26 mouse cellular contexts compared by ENCODE assay signal in genomic region chr11:64590091-64590490, GRCm38 (mm10).
DNase-seq lines count a peak whose midpoint lies in the region; ATAC-seq and TF ChIP-seq lines count a peak whose summit lies in the region.
"Had no signal": no experiment of that assay in that cellular context is flagged by ENCODE, and none has a peak within 500 bp of the region (broad histone marks: within the 10 kb centered on the region; RNA-seq: fewer than 3 reads in every experiment).

No protein-coding gene starts in this region.

- 59% methylated on average over 4 of the region's 4 CpGs for WGBS in embryonic facial prominence, embryonic 14.5 days
- WGBS in embryonic facial prominence, embryonic 10.5 days, result 83% methylated on average over 4 of the region's 4 CpGs
- 47% methylated on average over 4 of the region's 4 CpGs for WGBS in limb, embryonic 11.5 days
- 56% methylated on average over 4 of the region's 4 CpGs for WGBS in limb, embryonic 14.5 days
- 94% methylated on average over 4 of the region's 4 CpGs for WGBS in cerebellum, adult 2 months

- no peak for TF ChIP-seq CTCF in cerebellum, adult 2 months (IDR thresholded peaks at IDR 0.05; ENCODE audit: borderline replicate concordance, insufficient read depth, low read depth, low read length)

- peak; percentile 28 for DNase-seq in embryonic facial prominence, embryonic 14.5 days (ENCODE audit: low spot score)
- DNase-seq in embryonic facial prominence, embryonic 10.5 days (ENCODE audit: low spot score), result no peak
- peak; percentile 75 for DNase-seq in limb, embryonic 11.5 days (ENCODE audit: low spot score)
- no peak for DNase-seq in limb, embryonic 14.5 days (ENCODE audit: low spot score)
- DNase-seq in cerebellum, adult 2 months, result no peak
- no peak for DNase-seq in kidney, postnatal 14 days
- DNase-seq: adrenal gland, adult 2 months; adrenal gland, postnatal 14 days; cerebellum, adult 11 months; cerebellum, adult 8-10 months; cerebellum, postnatal 10 days; cerebellum, postnatal 36 days; gastrocnemius, postnatal 10 days; gastrocnemius, postnatal 36 days; heart, adult 2 months; heart, postnatal 14 days; heart, postnatal 4 days had no signal

- no peaks in the 10 kb centered on the region for H3K36me3 ChIP-seq in embryonic facial prominence, embryonic 14.5 days (ENCODE audit: control insufficient read depth, insufficient read depth, low read length)
- no peaks in the 10 kb centered on the region for H3K36me3 ChIP-seq in embryonic facial prominence, embryonic 10.5 days (replicated peaks)
- H3K36me3 ChIP-seq in limb, embryonic 11.5 days (ENCODE audit: control insufficient read depth, insufficient read depth, low read length), result no peaks in the 10 kb centered on the region
- no peaks in the 10 kb centered on the region for H3K36me3 ChIP-seq in limb, embryonic 14.5 days (ENCODE audit: control insufficient read depth, insufficient read depth, low read length)
- H3K36me3 ChIP-seq: embryonic facial prominence, embryonic 12.5 days; forebrain, embryonic 12.5 days; forebrain, embryonic 15.5 days; heart, embryonic 10.5 days; heart, embryonic 13.5 days; intestine, embryonic 15.5 days had no signal

- H3K4me3 ChIP-seq in embryonic facial prominence, embryonic 14.5 days (ENCODE audit: low read depth, low read length), result no peak overlapping the region
- no peak overlapping the region for H3K4me3 ChIP-seq in embryonic facial prominence, embryonic 10.5 days
- H3K4me3 ChIP-seq in limb, embryonic 11.5 days (ENCODE audit: low read depth, low read length), result no peak overlapping the region
- H3K4me3 ChIP-seq in limb, embryonic 14.5 days (replicated peaks; ENCODE audit: low read length), result no peak overlapping the region
- H3K4me3 ChIP-seq in cerebellum, adult 2 months (replicated peaks; ENCODE audit: insufficient read depth, low read depth, low read length), result no peak overlapping the region
- H3K4me3 ChIP-seq: embryonic facial prominence, embryonic 12.5 days; erythroblast, embryonic 14.5 days; forebrain, embryonic 12.5 days; forebrain, embryonic 15.5 days; heart, adult 2 months; heart, embryonic 10.5 days; heart, embryonic 13.5 days; intestine, embryonic 15.5 days had no signal

- no peak overlapping the region for H3K27ac ChIP-seq in embryonic facial prominence, embryonic 14.5 days (replicated peaks; ENCODE audit: low read depth, low read length)
- H3K27ac ChIP-seq in embryonic facial prominence, embryonic 10.5 days (replicated peaks), result no peak overlapping the region
- no peak overlapping the region for H3K27ac ChIP-seq in limb, embryonic 11.5 days (replicated peaks; ENCODE audit: low read depth, low read length)
- no peak overlapping the region for H3K27ac ChIP-seq in limb, embryonic 14.5 days (replicated peaks; ENCODE audit: low read depth, low read length)
- no peak overlapping the region for H3K27ac ChIP-seq in cerebellum, adult 2 months (ENCODE audit: insufficient read depth, low read length)
- H3K27ac ChIP-seq: embryonic facial prominence, embryonic 12.5 days; forebrain, embryonic 12.5 days; forebrain, embryonic 15.5 days; heart, adult 2 months; heart, embryonic 10.5 days; heart, embryonic 13.5 days; hindbrain, embryonic 14.5 days; intestine, embryonic 15.5 days had no signal

- H3K4me2 ChIP-seq in embryonic facial prominence, embryonic 14.5 days (ENCODE audit: low read depth, low read length), result no peak overlapping the region
- no peak overlapping the region for H3K4me2 ChIP-seq in limb, embryonic 11.5 days (ENCODE audit: low read depth, severe bottlenecking)
- H3K4me2 ChIP-seq in limb, embryonic 14.5 days (replicated peaks; ENCODE audit: low read depth, low read length, severe bottlenecking), result no peak overlapping the region
- H3K4me2 ChIP-seq: embryonic facial prominence, embryonic 12.5 days; forebrain, embryonic 12.5 days; forebrain, embryonic 15.5 days; heart, embryonic 13.5 days; hindbrain, embryonic 14.5 days; intestine, embryonic 15.5 days had no signal

- no peak for ATAC-seq in embryonic facial prominence, embryonic 14.5 days (ENCODE audit: low read depth)
- no peak for ATAC-seq in limb, embryonic 11.5 days (ENCODE audit: insufficient number of reproducible peaks, low FRiP score, low TSS enrichment, low read depth)
- ATAC-seq in limb, embryonic 14.5 days (ENCODE audit: low FRiP score, low read depth), result peak; percentile 55; the same call in 1 of the 2 replicates
- ATAC-seq: CD4-positive, CD25-positive, alpha-beta regulatory T cell, adult 4 months; forebrain, embryonic 15.5 days; intestine, embryonic 15.5 days had no signal

- H3K9ac ChIP-seq in embryonic facial prominence, embryonic 14.5 days (ENCODE audit: low read depth, low read length), result no peak overlapping the region
- H3K9ac ChIP-seq in limb, embryonic 11.5 days (ENCODE audit: low read length), result no peak overlapping the region
- H3K9ac ChIP-seq in limb, embryonic 14.5 days (ENCODE audit: low read depth, low read length, severe bottlenecking), result no peak overlapping the region
- H3K9ac ChIP-seq: embryonic facial prominence, embryonic 12.5 days; forebrain, embryonic 12.5 days; forebrain, embryonic 15.5 days; heart, embryonic 13.5 days; hindbrain, embryonic 14.5 days; intestine, embryonic 15.5 days had no signal

- TF ChIP-seq POLR2A in limb, embryonic 14.5 days (IDR thresholded peaks at IDR 0.05; ENCODE audit: borderline replicate concordance, extremely low read depth, insufficient read depth, insufficient read length), result no peak
- TF ChIP-seq POLR2A in cerebellum, adult 2 months (IDR thresholded peaks at IDR 0.05; ENCODE audit: borderline replicate concordance, insufficient read depth, low read length), result no peak

- no peaks in the 10 kb centered on the region for H3K9me3 ChIP-seq in embryonic facial prominence, embryonic 14.5 days (ENCODE audit: control insufficient read depth, low read length)
- no peaks in the 10 kb centered on the region for H3K9me3 ChIP-seq in embryonic facial prominence, embryonic 10.5 days
- H3K9me3 ChIP-seq in limb, embryonic 11.5 days (ENCODE audit: control insufficient read depth, low read length), result no peaks in the 10 kb centered on the region
- H3K9me3 ChIP-seq in limb, embryonic 14.5 days (ENCODE audit: control insufficient read depth, low read length), result no peaks in the 10 kb centered on the region
- H3K9me3 ChIP-seq: embryonic facial prominence, embryonic 12.5 days; forebrain, embryonic 12.5 days; forebrain, embryonic 15.5 days; heart, embryonic 10.5 days; heart, embryonic 13.5 days; intestine, embryonic 15.5 days had no signal

- H3K27me3 ChIP-seq in embryonic facial prominence, embryonic 14.5 days (replicated peaks; ENCODE audit: control insufficient read depth, insufficient read depth, low read length), result no peaks in the 10 kb centered on the region
- no peaks in the 10 kb centered on the region; the same call in 1 of the 2 replicates for H3K27me3 ChIP-seq in embryonic facial prominence, embryonic 10.5 days (replicated peaks; ENCODE audit: low read depth, poor library complexity, severe bottlenecking)
- no peaks in the 10 kb centered on the region for H3K27me3 ChIP-seq in limb, embryonic 11.5 days (ENCODE audit: control insufficient read depth, insufficient read depth, low read length)
- H3K27me3 ChIP-seq in limb, embryonic 14.5 days (ENCODE audit: control insufficient read depth, insufficient read depth, low read length), result no peaks in the 10 kb centered on the region
- no peaks in the 10 kb centered on the region for H3K27me3 ChIP-seq in cerebellum, adult 2 months (ENCODE audit: control insufficient read depth, insufficient read depth, low read length)
- H3K27me3 ChIP-seq: embryonic facial prominence, embryonic 12.5 days; forebrain, embryonic 12.5 days; forebrain, embryonic 15.5 days; intestine, embryonic 15.5 days had no signal

- H3K4me1 ChIP-seq in embryonic facial prominence, embryonic 14.5 days (ENCODE audit: control insufficient read depth, insufficient read depth, low read length), result peaks cover 17% of the 10 kb centered on the region
- peaks cover 43% of the 10 kb centered on the region for H3K4me1 ChIP-seq in embryonic facial prominence, embryonic 10.5 days
- H3K4me1 ChIP-seq in limb, embryonic 11.5 days (ENCODE audit: control insufficient read depth, insufficient read depth, low read length), result peaks cover 12% of the 10 kb centered on the region
- H3K4me1 ChIP-seq in limb, embryonic 14.5 days (ENCODE audit: control insufficient read depth, insufficient read depth, low read length), result peaks cover 22% of the 10 kb centered on the region
- H3K4me1 ChIP-seq in cerebellum, adult 2 months (ENCODE audit: control insufficient read depth, insufficient read depth, low read length), result peaks cover 7% of the 10 kb centered on the region; the same call in 1 of the 2 replicates
- H3K4me1 ChIP-seq: forebrain, embryonic 15.5 days; intestine, embryonic 15.5 days had no signal

Comparison
In these comparisons a context has a peak if more than half of its experiments do, and no peak if none do; other contexts are left out.
1. DNase-seq: peak in embryonic facial prominence, embryonic 14.5 days (single experiment) and limb, embryonic 11.5 days (single experiment); none in embryonic facial prominence, embryonic 10.5 days (single experiment), limb, embryonic 14.5 days (single experiment), cerebellum, adult 2 months (0 of 2) and kidney, postnatal 14 days (single experiment).